Mouse (Mus musculus) forebrain, embryonic 15.5 days (tissue): ENCODE measurements at regions not wholly inside any gene's neighbourhood (a gene's known extent, or its start where the extent isn't known, plus 50 kb on each side); places are given as distances from the start of the nearest gene placed in this dataset.

Experiments
- ATAC-seq: fragments of 200-750 bp; cut with Nextera tagmentation; replicated peaks from 2 replicates; pipeline ENCODE4 v1.8.0; 2017; ENCODE audit warnings: mild to moderate bottlenecking, moderate TSS enrichment, moderate library complexity
- H3K27ac ChIP-seq: fragments of 300-500 bp; sonication (generic); replicated peaks from 2 replicates; pipeline ENCODE4 v1.5.1; 2015; ENCODE audit warnings: mild to moderate bottlenecking, inconsistent platforms
- H3K27me3 ChIP-seq: fragments of 300-500 bp; sonication (generic); 2 replicates; pipeline ENCODE4 v1.6.1; 2015; ENCODE audit warnings: inconsistent platforms
- H3K36me3 ChIP-seq: fragments of 300-500 bp; sonication (generic); 2 replicates; pipeline ENCODE4 v1.6.1; 2015; ENCODE audit warnings: mild to moderate bottlenecking, inconsistent platforms
- H3K4me1 ChIP-seq: fragments of 300-500 bp; sonication (generic); 2 replicates; pipeline ENCODE4 v1.6.1; 2015; ENCODE audit warnings: inconsistent platforms
- H3K4me2 ChIP-seq: fragments of 300-500 bp; sonication (generic); replicated peaks from 2 replicates; pipeline ENCODE4 v1.6.1; 2015; ENCODE audit warnings: mild to moderate bottlenecking, inconsistent platforms
- H3K4me3 ChIP-seq: fragments of 300-500 bp; sonication (generic); 2 replicates; pipeline ENCODE4 v1.5.1; 2015; ENCODE audit warnings: mild to moderate bottlenecking, inconsistent platforms
- H3K9ac ChIP-seq: fragments of 300-500 bp; sonication (generic); replicated peaks from 2 replicates; pipeline ENCODE4 v1.6.1; 2015; ENCODE audit warnings: mild to moderate bottlenecking, inconsistent platforms
- H3K9me3 ChIP-seq: fragments of 300-500 bp; sonication (generic); 2 replicates; pipeline ENCODE4 v1.6.1; 2016; ENCODE audit warnings: inconsistent platforms
- WGBS: fragments of 180-500 bp; shearing (Covaris S2); methylation state at CpG from one replicate; pipeline ENCODE4 v1.1.7; 2015; ENCODE audit warnings: mixed read lengths; 5-methylcytosine and 5-hydroxymethylcytosine counted together

- ATAC-seq = no peak
- no peak overlapping the region for H3K4me3 ChIP-seq
- H3K27me3 ChIP-seq = no peaks in the 10 kb centered on the region
- no peak overlapping the region for H3K9ac ChIP-seq
- no peaks in the 10 kb centered on the region for H3K36me3 ChIP-seq
- H3K9me3 ChIP-seq = no peaks in the 10 kb centered on the region
- H3K4me1 ChIP-seq = no peaks in the 10 kb centered on the region
- H3K4me2 ChIP-seq = no peak overlapping the region
- H3K27ac ChIP-seq = no peak overlapping the region
- WGBS = 21% methylated on average over 2 of the region's 2 CpGs
Observed at GRCm38 (mm10) chr1:109081337-109081736, 900.9 kb upstream of the Cdh7 start.

GRCm38 (mm10) chr1:109086110-109086509 is 896.1 kb upstream of the Cdh7 start:
- ATAC-seq = 0 out of 2 replicates have a peak, but pooled peaks have one; percentile 55
- Histone ChIP-seq H3K9ac (no peak overlapping the region), H3K9me3 (no peaks in the 10 kb centered on the region), H3K36me3 (no peaks in the 10 kb centered on the region), H3K27ac (no peak overlapping the region), H3K27me3 (no peaks in the 10 kb centered on the region), H3K4me3 (no peak overlapping the region), H3K4me1 (no peaks in the 10 kb centered on the region), H3K4me2 (no peak overlapping the region)
- 57% methylated on average over 3 of the region's 3 CpGs for WGBS

- H3K9ac ChIP-seq = no peak overlapping the region
- ATAC-seq = peak; percentile 75
- no peaks in the 10 kb centered on the region for H3K4me1 ChIP-seq
- H3K4me2 ChIP-seq = no peak overlapping the region
- H3K4me3 ChIP-seq = no peak overlapping the region
- no peaks in the 10 kb centered on the region for H3K9me3 ChIP-seq
- H3K27ac ChIP-seq = no peak overlapping the region
- no peaks in the 10 kb centered on the region for H3K27me3 ChIP-seq
- 24% methylated on average over 1 of the region's 1 CpGs for WGBS
- H3K36me3 ChIP-seq = no peaks in the 10 kb centered on the region
Observed at GRCm38 (mm10) chr1:109105073-109105472, 877.2 kb upstream of the Cdh7 start.
